Comparison of ENCODE assay signal across 13 mouse cellular contexts in the genomic region with DNA sequence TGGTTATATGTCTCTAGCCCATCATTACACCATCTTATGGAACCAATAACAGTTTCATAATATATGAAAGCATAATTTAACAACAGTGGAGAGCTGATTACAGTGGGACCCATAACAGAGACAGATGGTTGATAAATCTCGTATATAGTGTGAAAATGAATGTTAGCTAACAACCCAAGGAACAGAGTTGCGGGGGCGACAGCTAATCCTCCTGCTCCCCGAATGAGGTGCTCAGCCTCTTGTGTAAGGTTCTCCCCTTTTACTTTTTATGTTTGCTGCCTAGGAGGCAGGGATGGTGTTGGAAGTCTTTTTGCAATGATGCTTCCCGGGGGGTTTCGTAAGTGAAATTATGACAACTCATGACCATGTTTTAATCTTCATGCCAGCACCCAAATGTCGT.
"Had no signal": no experiment of that assay in that cellular context is flagged by ENCODE, and none has a peak within 500 bp of the region (broad histone marks: within the 10 kb centered on the region; RNA-seq: fewer than 3 reads in every experiment).

No protein-coding gene starts in this region.

- DNase-seq: forebrain, postnatal 0 days; gastrocnemius, postnatal 14 days; gastrocnemius, postnatal 36 days; heart, adult 11 months; heart, adult 2 months; heart, postnatal 14 days; heart, postnatal 36 days; kidney, adult 11 months; kidney, adult 2 months; kidney, adult 9 months; kidney, postnatal 14 days; kidney, postnatal 4 days; liver had no signal
